Mouse (Mus musculus): ENCODE measurements at regions not wholly inside any gene's neighbourhood (a gene's known extent, or its start where the extent isn't known, plus 50 kb on each side); places are given as distances from the start of the nearest gene placed in this dataset.

- Histone ChIP-seq H3K4me3 (no peak overlapping the region), H3K27ac (no peak overlapping the region)
- intact Hi-C loops (cut with DNase I): no loop called here
- DNase-seq: no peak
- no peak for TF ChIP-seq CTCF (IDR thresholded peaks at IDR 0.05)
Measured at GRCm38 (mm10) chr16:76540328-76540923, 166.8 kb upstream of the Nrip1 start.

- no peak for TF ChIP-seq CTCF (IDR thresholded peaks at IDR 0.05)
- peak; percentile 29 for DNase-seq
- intact Hi-C loops (cut with DNase I): no loop called here
- H3K27ac ChIP-seq: no peak overlapping the region
- no peak overlapping the region for H3K4me3 ChIP-seq
Measured at GRCm38 (mm10) chr16:76539669-76540068, 166.0 kb upstream of the Nrip1 start.

DNA sequence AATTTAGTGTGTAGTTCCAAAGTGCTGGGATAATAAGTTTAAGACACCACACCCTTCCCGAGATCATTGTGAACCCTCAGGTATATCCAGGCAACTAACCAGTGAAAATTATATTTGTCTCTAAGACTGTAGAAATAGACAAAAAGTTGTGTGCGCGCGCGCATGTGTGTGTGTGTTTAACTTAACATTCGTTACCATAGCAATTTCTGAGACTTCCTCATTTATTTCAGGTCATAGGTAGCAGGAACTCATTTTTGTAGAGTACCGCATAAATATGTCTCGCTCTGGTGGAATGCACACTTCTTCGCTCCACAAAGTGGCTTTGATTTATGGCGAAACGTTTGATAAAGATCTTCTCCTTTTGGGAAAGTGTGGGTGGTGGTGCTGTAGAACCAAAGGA lies 164.2 kb upstream of the Nrip1 start:
- TF ChIP-seq CTCF (IDR thresholded peaks at IDR 0.05): no peak
- no peak for DNase-seq
- Histone ChIP-seq H3K4me3 (no peak overlapping the region), H3K27ac (no peak overlapping the region)
- intact Hi-C loops (cut with DNase I): no loop called here

DNA sequence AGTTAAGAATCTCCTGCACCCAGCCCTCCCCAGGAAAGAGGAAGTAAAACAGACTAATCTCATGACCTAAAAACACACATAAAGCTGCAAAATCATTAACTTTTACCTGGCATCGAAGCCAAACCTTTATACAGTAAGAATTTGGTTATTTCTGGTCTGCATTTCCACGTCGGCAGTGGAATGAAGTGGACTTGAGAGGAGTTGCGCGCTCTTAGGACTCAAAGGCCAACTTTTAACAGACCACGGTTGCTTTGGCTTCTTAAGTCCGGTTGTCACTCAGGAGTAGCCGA lies 159.2 kb upstream of the Nrip1 start:
- no peak for DNase-seq
- no peak overlapping the region for H3K4me3 ChIP-seq
- intact Hi-C loops (cut with DNase I): no loop called here

GRCm38 (mm10) chr16:76532142-76532927 lies 158.7 kb upstream of the Nrip1 start:
- Histone ChIP-seq H3K4me3 (no peak overlapping the region), H3K27ac (no peak overlapping the region)
- no peak for TF ChIP-seq CTCF (IDR thresholded peaks at IDR 0.05)
- intact Hi-C loops (cut with DNase I): no loop called here
- DNase-seq: no peak

More for the DNA sequence above, 159.2 kb upstream of the Nrip1 start:
- no peak overlapping the region for H3K27ac ChIP-seq
- TF ChIP-seq CTCF (IDR thresholded peaks at IDR 0.05): no peak

GRCm38 (mm10) chr16:76530886-76531285 lies 157.3 kb upstream of the Nrip1 start:
- H3K27ac ChIP-seq: no peak overlapping the region
- no peak for TF ChIP-seq CTCF (IDR thresholded peaks at IDR 0.05)
- no peak overlapping the region for H3K4me3 ChIP-seq
- intact Hi-C loops (cut with DNase I): no loop called here
- no peak for DNase-seq

GRCm38 (mm10) chr16:76529613-76530012 lies 156.0 kb upstream of the Nrip1 start:
- H3K4me3 ChIP-seq: no peak overlapping the region
- TF ChIP-seq CTCF (IDR thresholded peaks at IDR 0.05): no peak
- intact Hi-C loops (cut with DNase I): loop anchor here (10.0 kb wide), 1 partner anchor 155 kb away; the partner anchor contains the start of gene Nrip1
- no peak overlapping the region for H3K27ac ChIP-seq
- no peak for DNase-seq

DNA sequence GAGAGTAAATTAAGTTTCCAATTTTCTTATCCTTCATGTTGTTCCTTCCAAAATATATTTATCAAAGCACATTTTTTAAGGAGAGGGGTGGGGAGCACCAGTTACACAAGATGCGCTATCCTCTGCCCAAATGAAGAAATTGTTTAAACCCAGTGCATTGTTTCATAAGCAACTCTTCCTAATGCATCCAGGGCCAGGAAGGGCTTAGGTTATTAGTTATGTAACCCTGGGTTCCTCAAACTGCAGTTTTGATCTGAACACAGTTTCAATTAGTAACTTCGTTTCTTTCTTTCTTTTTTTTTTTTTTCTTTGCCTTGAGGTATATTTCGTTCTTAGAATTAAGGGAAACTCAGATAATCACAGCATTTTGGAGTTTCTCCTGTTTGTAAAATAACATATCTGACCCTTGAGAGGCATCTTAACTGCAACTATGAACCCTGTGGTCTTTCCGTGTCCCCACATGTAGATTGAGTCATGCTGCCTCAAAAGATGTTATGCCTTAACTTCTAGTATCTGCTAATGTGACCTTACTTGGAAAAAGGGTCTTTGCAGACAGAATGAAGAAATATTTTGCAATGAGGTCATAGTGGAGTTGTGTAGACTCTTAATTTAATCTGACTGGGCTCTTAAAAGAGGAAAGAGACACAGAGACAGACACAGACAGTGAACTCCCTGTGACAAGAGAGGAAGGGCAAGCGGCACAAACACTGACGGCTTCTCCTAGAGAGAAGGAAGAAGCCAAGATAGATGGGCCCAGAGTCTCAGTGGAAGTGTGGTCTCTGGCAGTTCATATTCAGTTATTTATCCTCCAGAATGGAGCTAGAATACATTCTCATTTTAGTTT lies 153.7 kb upstream of the Nrip1 start:
- DNase-seq: no peak
- no peak overlapping the region for H3K4me3 ChIP-seq
- peak overlapping the region; percentile 31; the same call in 1 of the 2 replicates for H3K27ac ChIP-seq
- TF ChIP-seq CTCF (IDR thresholded peaks at IDR 0.05): no peak
- intact Hi-C loops (cut with DNase I): loop anchor here (10.0 kb wide), 1 partner anchor 153 kb away; the partner anchor contains the start of gene Nrip1

DNA sequence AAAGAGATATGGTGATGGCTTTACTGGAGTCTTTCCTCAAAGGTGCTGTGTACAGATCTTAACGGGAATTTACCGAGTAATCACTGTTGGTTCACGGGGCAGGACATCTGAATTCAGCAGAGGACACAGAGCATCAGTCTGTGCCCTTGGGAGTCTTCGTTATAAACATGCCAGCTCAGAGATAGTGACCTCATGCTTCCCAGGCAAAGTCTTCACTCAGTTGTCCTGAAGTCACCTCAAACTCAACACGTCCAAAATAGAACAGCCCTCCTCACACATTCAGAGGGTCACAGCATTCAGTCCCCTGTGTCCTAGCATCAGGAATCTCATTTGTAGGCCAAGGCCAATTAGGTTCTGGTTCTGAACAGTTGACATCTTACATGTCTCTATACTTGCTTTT lies 151.9 kb upstream of the Nrip1 start:
- Histone ChIP-seq H3K27ac (no peak overlapping the region), H3K4me3 (no peak overlapping the region)
- intact Hi-C loops (cut with DNase I): loop anchor here (10.0 kb wide), 1 partner anchor 151 kb away; the partner anchor contains the start of gene Nrip1
- no peak for TF ChIP-seq CTCF (IDR thresholded peaks at IDR 0.05)
- DNase-seq: no peak

GRCm38 (mm10) chr16:76524921-76525320 lies 151.3 kb upstream of the Nrip1 start:
- intact Hi-C loops (cut with DNase I): loop anchor here (10.0 kb wide), 1 partner anchor 150 kb away; the partner anchor contains the start of gene Nrip1
- no peak for TF ChIP-seq CTCF (IDR thresholded peaks at IDR 0.05)
- no peak overlapping the region for H3K27ac ChIP-seq
- DNase-seq: no peak
- no peak overlapping the region for H3K4me3 ChIP-seq

DNA sequence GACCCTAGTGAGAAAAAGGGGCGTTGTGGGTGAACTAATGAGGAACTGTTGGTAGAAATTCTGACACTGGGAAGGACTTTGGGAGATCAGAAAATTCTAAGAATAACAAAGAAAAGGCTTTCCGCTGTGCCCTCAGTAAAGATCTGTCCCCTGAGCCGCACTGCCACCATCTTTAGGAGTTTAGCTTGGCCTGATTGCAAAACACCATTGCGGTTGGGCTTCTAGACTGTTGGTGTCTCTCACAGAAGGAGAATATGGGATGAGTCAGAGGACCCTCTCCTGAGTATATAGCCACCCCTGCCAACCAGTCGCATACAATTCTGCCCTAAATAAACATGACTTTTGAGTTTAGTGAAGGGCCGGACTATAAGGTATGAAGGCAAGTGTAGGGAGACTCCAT lies 147.5 kb upstream of the Nrip1 start:
- DNase-seq: no peak
- TF ChIP-seq CTCF (IDR thresholded peaks at IDR 0.05): no peak
- intact Hi-C loops (cut with DNase I): loop anchor here (10.0 kb wide), 1 partner anchor 146 kb away; the partner anchor contains the start of gene Nrip1
- Histone ChIP-seq H3K27ac (no peak overlapping the region), H3K4me3 (no peak overlapping the region)

- H3K4me3 ChIP-seq: no peak overlapping the region
- intact Hi-C loops (cut with DNase I): loop anchor here (10.0 kb wide), 1 partner anchor 146 kb away; the partner anchor contains the start of gene Nrip1
- no peak for DNase-seq
Measured at GRCm38 (mm10) chr16:76520643-76520993, 147.0 kb upstream of the Nrip1 start.

More at GRCm38 (mm10) chr16:76520643-76520993, 147.0 kb upstream of the Nrip1 start:
- TF ChIP-seq CTCF (IDR thresholded peaks at IDR 0.05): no peak
- no peak overlapping the region for H3K27ac ChIP-seq

Data from gastrocnemius, adult 2 months (tissue).